Mouse (Mus musculus): ENCODE data around the gene Gm44503.

GRCm38 (mm10) chr9:73012629-73013028 is 54.0 kb downstream of the Gm44503 start:
- TF ChIP-seq CTCF (IDR thresholded peaks at IDR 0.05; ENCODE audit: extremely low read depth, insufficient read length, insufficient replicate concordance, low read depth, low read length) (no peak), POLR2A (IDR thresholded peaks at IDR 0.05; ENCODE audit: low read depth, low read length) (no peak)

All from small intestine, adult 2 months (tissue).